Mouse (Mus musculus): ENCODE data around the gene Fut11.

DNA sequence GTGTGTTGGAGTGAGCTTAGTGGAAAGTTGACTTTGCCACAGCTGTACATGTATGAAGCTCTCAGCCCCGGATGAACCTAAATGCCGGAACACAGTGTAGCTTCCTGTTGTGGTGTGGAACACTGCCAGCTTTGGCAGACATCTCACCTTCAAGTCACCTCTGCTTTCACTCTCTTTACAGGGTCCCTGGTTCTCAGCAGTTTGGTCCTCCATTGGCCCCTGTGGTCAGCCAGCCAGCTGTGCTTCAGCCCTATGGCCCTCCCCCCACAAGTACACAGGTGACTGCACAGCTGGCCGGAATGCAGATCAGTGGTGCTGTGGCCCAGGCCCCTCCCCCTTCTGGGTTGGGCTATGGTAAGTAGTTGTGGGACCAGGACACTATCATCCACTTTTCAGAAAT lies 12.3 kb upstream of the Fut11 start:
- TF ChIP-seq GATA1 (IDR thresholded peaks at IDR 0.05; ENCODE audit: low read length) (no peak), TAL1 (IDR thresholded peaks at IDR 0.05; ENCODE audit: low read length) (no peak)

Data from erythroblast, embryonic 14.5 days (primary cell).